Mouse (Mus musculus): ENCODE results near the gene Kdelc1.

The Kdelc1 gene

GRCm38 (mm10) chr1:44118239-44119054, at the start of gene Kdelc1, which contains the start of gene Bivm:
Kdelc1 (minus strand) TSS chr1:44118808.
Bivm (plus strand) TSS chr1:44118957.
- peak; percentile 97 for ATAC-seq (ENCODE audit: insufficient number of reproducible peaks, low FRiP score, low TSS enrichment)

DNA sequence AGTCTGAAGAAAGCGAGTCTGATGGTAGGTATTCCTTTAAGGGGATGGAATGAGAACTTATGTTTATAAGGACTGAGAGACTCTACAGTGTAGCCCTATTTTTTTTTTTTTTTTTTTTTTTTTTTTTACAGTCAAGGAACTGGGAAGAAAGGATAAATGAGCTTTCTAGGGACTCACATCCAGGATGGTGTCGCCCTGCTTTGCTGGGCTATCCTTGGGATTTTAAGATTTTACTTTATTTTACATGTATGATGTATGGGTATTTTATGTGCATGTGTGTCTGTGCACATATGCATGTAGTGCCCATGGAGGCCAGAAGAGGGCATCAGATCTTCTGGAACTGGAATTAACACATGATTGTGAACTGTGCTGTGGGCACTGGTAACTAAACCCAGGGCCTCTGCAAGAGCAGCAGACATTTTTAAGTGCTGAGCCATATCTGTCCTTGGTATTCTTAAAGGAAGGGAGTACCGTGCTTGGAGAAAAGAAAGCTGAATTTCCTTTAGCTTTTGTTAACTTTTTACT, 49.3 kb upstream of the Kdelc1 start:
- ATAC-seq (ENCODE audit: insufficient number of reproducible peaks, low FRiP score, low TSS enrichment), result no peak

GRCm38 (mm10) chr1:44162389-44162788, 43.8 kb upstream of the Kdelc1 start:
- ATAC-seq (ENCODE audit: insufficient number of reproducible peaks, low FRiP score, low TSS enrichment), result no peak

- ATAC-seq (ENCODE audit: insufficient number of reproducible peaks, low FRiP score, low TSS enrichment), result no peak
Observed at GRCm38 (mm10) chr1:44161818-44162217, 43.2 kb upstream of the Kdelc1 start.

DNA sequence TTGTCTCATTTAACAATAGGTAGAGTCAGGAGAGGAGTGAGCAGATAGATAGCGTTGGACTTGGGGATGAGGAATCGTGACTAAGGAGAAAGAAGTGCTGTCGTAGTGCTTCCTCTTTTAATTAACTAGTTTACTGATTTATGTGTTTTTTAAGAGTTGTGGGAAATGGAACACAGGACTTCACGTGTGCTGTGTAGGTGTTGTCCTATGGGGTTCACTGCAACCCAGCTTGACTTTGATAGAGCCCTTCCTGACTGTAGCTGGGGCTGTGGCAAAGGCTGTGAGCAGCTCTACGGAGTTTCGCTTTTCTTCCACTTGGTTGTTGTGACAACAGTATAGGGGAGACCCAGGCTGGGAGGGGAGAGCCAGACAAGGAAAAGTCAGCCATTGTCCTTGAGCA, 39.7 kb upstream of the Kdelc1 start:
- ATAC-seq (ENCODE audit: insufficient number of reproducible peaks, low FRiP score, low TSS enrichment), result no peak

GRCm38 (mm10) chr1:44155287-44155686, 36.7 kb upstream of the Kdelc1 start:
- ATAC-seq (ENCODE audit: insufficient number of reproducible peaks, low FRiP score, low TSS enrichment), result 0 out of 2 replicates have a peak, but pooled peaks have one; percentile 56

GRCm38 (mm10) chr1:44148706-44149105, 30.1 kb upstream of the Kdelc1 start:
- no peak for ATAC-seq (ENCODE audit: insufficient number of reproducible peaks, low FRiP score, low TSS enrichment)

DNA sequence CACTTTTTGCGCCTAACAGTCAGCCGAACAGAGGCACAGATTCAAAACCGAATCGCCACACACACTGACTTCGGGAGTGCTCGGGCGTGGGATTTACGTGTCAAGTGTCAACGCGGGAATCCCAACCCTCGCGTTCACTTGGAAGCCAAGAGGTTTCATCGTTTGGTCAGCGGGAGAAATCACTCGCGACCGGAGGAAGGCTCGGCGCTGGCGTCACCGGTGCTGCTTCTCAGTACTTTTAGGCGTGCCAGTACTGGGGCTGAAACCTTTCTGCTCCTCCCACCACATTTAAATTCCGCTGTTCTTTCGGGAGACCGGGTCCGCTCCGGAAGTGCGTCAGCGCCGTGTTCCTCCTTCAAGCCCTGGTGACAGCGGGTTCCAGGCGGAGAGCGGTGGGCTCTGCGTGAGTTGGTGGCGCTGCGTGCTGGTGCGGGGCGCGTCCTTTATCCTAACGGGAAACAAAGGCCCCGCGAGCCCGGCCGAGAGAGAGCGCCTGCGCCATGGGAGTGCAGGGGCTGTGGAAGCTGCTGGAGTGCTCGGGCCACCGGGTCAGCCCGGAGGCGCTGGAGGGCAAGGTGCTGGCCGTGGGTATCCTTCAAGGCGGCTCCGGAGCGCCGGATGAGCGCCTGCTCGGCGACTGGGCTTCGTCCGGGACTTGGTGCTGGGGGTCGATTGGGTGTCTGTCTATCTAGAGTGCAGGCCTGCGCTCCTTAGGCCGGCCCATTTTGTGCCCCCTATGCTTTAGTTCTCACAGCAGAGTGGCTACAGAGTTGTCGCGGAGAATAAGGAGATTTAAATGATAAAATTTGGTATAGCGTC, 29.2 kb upstream of the Kdelc1 start, which contains the start of gene Ercc5:
Ercc5 (plus strand) TSS at position 182 of the 819 bp plus-strand sequence.
- ATAC-seq (ENCODE audit: insufficient number of reproducible peaks, low FRiP score, low TSS enrichment), result peak; percentile 97

- no peak for ATAC-seq (ENCODE audit: insufficient number of reproducible peaks, low FRiP score, low TSS enrichment)
Observed at GRCm38 (mm10) chr1:44142747-44143146, 24.1 kb upstream of the Kdelc1 start.

DNA sequence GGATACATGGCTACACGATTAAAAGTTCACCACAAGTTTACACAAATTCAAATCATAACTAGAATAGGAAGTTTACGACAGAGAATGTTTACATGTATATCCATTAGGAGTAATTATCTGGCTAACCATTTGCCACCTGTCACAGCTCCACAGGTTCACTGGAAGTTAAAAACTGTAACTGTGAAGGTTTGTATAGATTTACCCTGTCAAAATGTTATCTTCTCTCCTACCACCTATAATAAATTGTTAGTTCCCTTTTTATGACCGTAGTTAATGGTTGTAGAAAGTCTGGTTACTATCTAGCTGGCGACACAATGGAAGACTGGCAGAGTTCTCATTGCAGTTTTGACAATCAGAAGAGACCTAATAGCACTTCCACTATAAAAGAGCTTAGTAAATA, 21.6 kb upstream of the Kdelc1 start:
- ATAC-seq (ENCODE audit: insufficient number of reproducible peaks, low FRiP score, low TSS enrichment), result no peak

DNA sequence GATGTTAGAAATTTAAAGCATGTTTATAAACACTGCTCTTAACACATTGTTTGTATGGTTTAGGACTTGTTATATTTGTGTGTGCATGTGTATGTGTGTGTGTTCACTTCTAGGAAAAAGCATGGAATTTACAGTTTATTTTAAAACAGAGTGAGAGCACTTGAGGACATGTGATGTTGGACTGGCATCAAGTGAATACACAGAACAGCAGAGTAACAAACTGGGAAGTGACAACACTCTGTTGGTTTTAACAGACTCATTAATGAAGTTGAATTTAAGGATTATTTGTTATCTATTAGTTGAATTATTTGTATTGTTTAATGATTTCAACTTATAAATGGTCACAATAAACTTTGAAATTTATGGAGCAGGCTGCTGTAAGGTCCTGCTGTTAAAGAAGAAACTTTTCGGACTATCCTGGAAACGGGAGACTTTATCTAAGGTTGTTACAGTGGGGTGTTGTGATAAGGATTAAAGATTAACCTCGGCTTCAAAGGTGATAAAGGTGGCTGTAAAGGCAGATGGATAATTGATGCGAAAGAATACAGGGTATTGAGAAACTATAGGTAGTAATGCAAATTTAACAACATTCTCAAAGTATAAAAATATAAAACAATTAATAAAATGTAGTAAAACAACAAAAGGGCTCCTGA, 11.4 kb upstream of the Kdelc1 start:
- no peak for ATAC-seq (ENCODE audit: insufficient number of reproducible peaks, low FRiP score, low TSS enrichment)

DNA sequence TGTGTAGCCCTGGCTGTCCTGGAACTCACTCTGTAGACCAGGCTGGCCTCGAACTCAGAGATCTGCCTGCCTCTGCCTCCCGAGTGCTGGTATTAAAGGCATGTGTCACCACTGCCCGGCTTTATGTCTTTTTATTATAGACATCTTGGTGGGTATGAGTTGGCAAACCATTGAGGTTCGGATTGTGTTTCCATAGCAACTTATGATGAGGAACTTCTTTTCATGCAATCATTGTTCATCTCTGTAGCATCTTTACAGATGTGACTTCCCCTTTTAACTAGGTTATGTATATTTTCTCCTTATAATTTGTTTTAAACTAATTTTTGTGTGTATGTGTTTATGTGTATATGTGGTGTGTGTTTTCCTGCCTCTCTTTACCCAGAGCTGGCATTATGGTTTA, 7.0 kb upstream of the Kdelc1 start:
- ATAC-seq (ENCODE audit: insufficient number of reproducible peaks, low FRiP score, low TSS enrichment), result no peak

DNA sequence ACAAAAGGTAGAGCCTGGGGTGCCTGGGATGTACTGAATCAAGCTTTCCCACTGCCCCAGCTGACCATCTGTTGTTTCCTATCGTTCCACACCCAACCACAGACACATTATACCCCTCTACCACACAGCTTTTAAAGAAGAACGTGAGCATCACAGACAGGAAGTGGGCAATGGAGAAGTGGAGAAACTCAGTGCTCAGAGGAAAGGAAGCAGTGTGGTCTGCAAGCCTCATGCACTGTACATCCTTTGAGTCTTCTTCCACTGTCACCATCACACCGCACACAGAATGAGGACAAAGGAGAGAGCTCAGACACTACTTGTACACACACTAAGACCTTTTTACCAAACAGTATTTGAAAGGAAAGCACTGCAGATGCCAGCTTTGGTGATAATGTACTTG, 3.6 kb upstream of the Kdelc1 start:
- ATAC-seq (ENCODE audit: insufficient number of reproducible peaks, low FRiP score, low TSS enrichment), result no peak

DNA sequence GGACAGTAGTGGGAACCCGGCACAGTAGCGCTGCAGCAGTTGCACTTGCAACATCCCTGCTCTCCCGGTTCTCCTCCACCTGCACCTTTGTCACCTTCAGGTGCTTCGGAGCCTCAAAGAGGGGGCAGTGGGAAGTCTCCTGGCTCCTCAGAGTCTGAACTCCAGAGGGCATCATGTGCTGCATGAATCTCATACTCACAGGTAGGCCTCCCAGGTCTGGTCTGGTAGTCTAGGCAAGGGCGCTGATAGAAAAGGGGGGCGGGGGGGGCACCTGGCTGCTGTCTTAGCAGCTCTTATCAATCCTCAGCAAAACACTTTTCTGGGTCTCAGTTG, 1.4 kb upstream of the Kdelc1 start:
- no peak; the same call in 1 of the 2 replicates for ATAC-seq (ENCODE audit: insufficient number of reproducible peaks, low FRiP score, low TSS enrichment)

DNA sequence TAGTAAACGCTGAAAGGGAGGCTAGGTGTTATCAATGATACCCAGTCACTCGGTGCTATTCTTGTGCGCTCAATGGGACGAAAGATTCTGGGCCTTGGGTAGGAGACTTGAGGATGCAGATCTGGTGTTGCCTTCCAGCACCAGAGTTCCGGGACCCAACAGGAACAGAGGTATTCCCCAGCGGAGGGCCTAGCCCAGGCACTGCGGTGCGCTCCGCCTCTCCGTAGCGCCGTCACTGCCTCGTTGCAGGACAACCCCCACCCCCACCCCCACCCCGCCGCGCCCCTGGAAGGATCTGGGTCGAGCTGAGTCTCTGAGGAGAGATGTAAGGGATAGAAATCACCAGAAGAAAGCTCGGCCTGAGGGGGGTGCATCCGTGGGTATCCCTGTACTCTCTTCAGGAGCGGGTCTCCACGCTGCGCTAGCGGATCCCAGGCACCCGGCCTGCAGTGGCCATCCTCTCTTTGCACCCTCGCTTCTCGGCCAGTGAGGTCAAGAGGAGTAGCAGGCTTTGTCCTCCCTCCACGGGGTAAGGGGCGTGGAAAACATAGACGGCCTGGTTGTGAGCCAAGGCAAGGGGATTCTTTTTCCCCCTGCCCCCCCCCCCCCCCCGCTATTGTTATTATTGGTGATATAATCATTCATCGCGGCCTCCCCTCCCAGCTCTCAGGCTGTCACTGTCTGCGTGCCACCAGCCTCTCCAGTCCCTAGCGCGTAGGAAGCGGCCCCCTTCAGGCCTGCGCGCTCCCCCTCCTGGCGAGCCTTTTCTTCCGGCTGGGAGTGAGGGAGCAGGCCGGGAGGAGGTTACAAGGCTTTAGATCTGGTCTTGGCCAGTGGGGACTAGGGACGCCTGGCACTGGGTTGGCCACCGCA, 829 bp upstream of the Kdelc1 start:
- ATAC-seq (ENCODE audit: insufficient number of reproducible peaks, low FRiP score, low TSS enrichment), result peak; percentile 77

DNA sequence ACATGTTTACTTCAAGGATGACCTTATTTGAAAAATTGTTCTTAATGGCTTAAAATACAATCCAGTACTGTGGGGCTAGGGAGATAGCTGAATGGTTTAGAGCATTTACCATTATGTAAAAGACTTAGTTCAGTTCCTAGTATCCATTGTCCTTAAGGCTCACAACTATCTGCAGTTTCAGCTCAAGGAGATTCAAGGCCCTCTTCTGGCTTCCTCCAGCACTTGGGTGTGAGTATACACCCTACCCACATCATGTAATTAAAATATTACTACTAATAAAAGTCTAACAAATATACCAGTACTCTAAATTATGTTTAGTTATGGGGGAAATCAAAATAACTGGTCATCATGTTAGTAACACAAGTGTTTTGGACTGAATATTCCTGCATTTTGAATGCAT, 1.0 kb downstream of the Kdelc1 start:
- no peak for ATAC-seq (ENCODE audit: insufficient number of reproducible peaks, low FRiP score, low TSS enrichment)

GRCm38 (mm10) chr1:44102939-44103338, 15.7 kb downstream of the Kdelc1 start:
- no peak for ATAC-seq (ENCODE audit: insufficient number of reproducible peaks, low FRiP score, low TSS enrichment)

DNA sequence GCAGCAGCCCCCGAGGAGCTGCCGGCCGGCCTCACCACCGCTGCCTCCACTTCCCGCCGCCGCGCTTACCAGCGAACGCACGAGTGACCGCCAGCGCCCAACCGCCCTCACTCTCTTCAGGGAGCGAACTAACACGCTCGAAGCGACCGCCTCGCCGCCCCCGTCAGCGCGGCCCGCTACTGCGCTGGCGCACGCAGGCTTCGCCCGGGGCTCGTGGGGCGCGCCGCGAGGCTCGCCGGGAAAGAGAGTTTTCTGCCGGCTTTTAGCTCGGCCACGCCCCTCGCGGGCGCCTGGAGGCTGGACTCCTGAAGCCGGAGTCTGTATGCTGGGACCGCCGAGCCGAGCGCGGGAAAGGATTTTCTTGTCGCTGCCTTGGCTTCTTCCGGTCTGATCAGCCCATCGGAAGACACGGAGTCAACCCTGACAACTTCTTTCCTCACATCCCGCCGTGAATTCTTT, 16.3 kb downstream of the Kdelc1 start, which contains the start of gene Tex30:
Tex30 (minus strand) TSS at position 183 of the 459 bp plus-strand sequence.
- peak; percentile 99 for ATAC-seq (ENCODE audit: insufficient number of reproducible peaks, low FRiP score, low TSS enrichment)

GRCm38 (mm10) chr1:44101448-44102225, 17.0 kb downstream of the Kdelc1 start:
- peak; percentile 71 for ATAC-seq (ENCODE audit: insufficient number of reproducible peaks, low FRiP score, low TSS enrichment)

All from cerebellum, adult (tissue).